9 mouse cellular contexts compared by ENCODE assay signal in genomic region chr16:91222171-91222642, GRCm38 (mm10). TPM values are rescaled to one million over a fixed set of nuclear protein-coding genes. Genes with fewer than 3 reads are reported as not detected.
A peak's percentile ranks its signal among the peaks of the same experiment; 100 is the strongest.
DNase-seq lines count a peak whose midpoint lies in the region; ATAC-seq and TF ChIP-seq lines count a peak whose summit lies in the region.
"Had no signal": no experiment of that assay in that cellular context is flagged by ENCODE, and none has a peak within 500 bp of the region (broad histone marks: within the 10 kb centered on the region; RNA-seq: fewer than 3 reads in every experiment).

No protein-coding gene starts in this region.

- peak overlapping the region; percentile 23 for H3K4me3 ChIP-seq in limb, embryonic 10.5 days
- no peak overlapping the region for H3K4me3 ChIP-seq in stomach, postnatal 0 days (ENCODE audit: low read depth, low read length)

- no peak for DNase-seq in frontal cortex, postnatal 36 days (ENCODE audit: low spot score in 2 of 2)
- peak; percentile 27 for DNase-seq in right cerebral cortex, adult 18-20 months
- no peak for DNase-seq in right cerebral cortex, postnatal 36 days (ENCODE audit: low spot score in 2 of 2)
- peak; percentile 57 for DNase-seq in limb, embryonic 10.5 days (ENCODE audit: low spot score)
- DNase-seq in stomach, postnatal 0 days (ENCODE audit: low spot score) = no peak
- no peak for DNase-seq in layer of hippocampus, adult 9-10 months (ENCODE audit: low spot score)
- no peak for DNase-seq in kidney, postnatal 10 days

- no peaks in the 10 kb centered on the region for H3K9me3 ChIP-seq in limb, embryonic 10.5 days (replicated peaks)
- 0 out of 2 replicates have a peak, but pooled peaks cover 2% of the 10 kb centered on the region for H3K9me3 ChIP-seq in stomach, postnatal 0 days (ENCODE audit: control insufficient read depth, low read length)

- H3K9ac ChIP-seq in stomach, postnatal 0 days (ENCODE audit: low read length) = no peak overlapping the region

- TF ChIP-seq EP300 in stomach, postnatal 0 days (optimal IDR thresholded peaks at IDR 0.05) = no peak

- WGBS in limb, embryonic 10.5 days = under 1% methylated on average over 25 of the region's 25 CpGs
- 2% methylated on average over 25 of the region's 25 CpGs for WGBS in stomach, postnatal 0 days

- ATAC-seq in frontal cortex, adult (ENCODE audit: low TSS enrichment) = peak; percentile 11; the same call in 1 of the 2 replicates
- ATAC-seq in stomach, postnatal 0 days (ENCODE audit: low FRiP score, low TSS enrichment) = no peak

- H3K27ac ChIP-seq in limb, embryonic 10.5 days = no peak overlapping the region
- H3K27ac ChIP-seq in stomach, postnatal 0 days (replicated peaks) = no peak overlapping the region
- H3K27ac ChIP-seq: kidney, postnatal 0 days had no signal

- H3K27me3 ChIP-seq in limb, embryonic 10.5 days (ENCODE audit: low read depth, poor library complexity, severe bottlenecking) = peaks cover 100% of the 10 kb centered on the region
- H3K27me3 ChIP-seq in stomach, postnatal 0 days (ENCODE audit: control insufficient read depth, insufficient read depth, low read length) = peaks cover 62% of the 10 kb centered on the region

- H3K4me2 ChIP-seq in stomach, postnatal 0 days (replicated peaks; ENCODE audit: low read depth) = peak overlapping the region; percentile 6

- H3K36me3 ChIP-seq in limb, embryonic 10.5 days = no peaks in the 10 kb centered on the region
- H3K36me3 ChIP-seq in stomach, postnatal 0 days (ENCODE audit: control insufficient read depth, insufficient read depth, low read length) = no peaks in the 10 kb centered on the region

- H3K4me1 ChIP-seq in limb, embryonic 10.5 days = peaks cover 54% of the 10 kb centered on the region
- H3K4me1 ChIP-seq in stomach, postnatal 0 days (replicated peaks; ENCODE audit: control insufficient read depth, insufficient read depth) = no peaks in the 10 kb centered on the region

- TF ChIP-seq CTCF in stomach, postnatal 0 days (IDR thresholded peaks at IDR 0.05; ENCODE audit: low read depth) = no peak

RNA-seq across cellular contexts. Expression of gene Olig2, which starts 3.0 kb away (rescaled TPM):
- polyA plus RNA-seq in limb, embryonic 10.5 days (2016; fragmentation: Nextera tagmentation; extraction: Ambion mirVana) = 0.08 TPM in 1 of 2 replicates, not detected in the other
- polyA plus RNA-seq in stomach, postnatal 0 days (2015; fragmentation: Nextera tagmentation; extraction: Ambion mirVana) = not detected in 2 replicates
- polyA plus RNA-seq: kidney, postnatal 0 days had no signal

RNA-seq across cellular contexts. Expression of gene Olig1, which starts 47.4 kb away (rescaled TPM):
- not detected in 2 replicates for polyA plus RNA-seq in limb, embryonic 10.5 days (2016; fragmentation: Nextera tagmentation; extraction: Ambion mirVana)
- polyA plus RNA-seq in stomach, postnatal 0 days (2015; fragmentation: Nextera tagmentation; extraction: Ambion mirVana) = 0.04 and 0.06 TPM in 2 replicates

Comparison
In these comparisons a context has a peak if more than half of its experiments do, and no peak if none do; other contexts are left out.
1. DNase-seq: peak in right cerebral cortex, adult 18-20 months (single experiment) and limb, embryonic 10.5 days (single experiment); none in frontal cortex, postnatal 36 days (0 of 2), right cerebral cortex, postnatal 36 days (0 of 2), stomach, postnatal 0 days (single experiment), layer of hippocampus, adult 9-10 months (single experiment) and kidney, postnatal 10 days (single experiment).